Mouse (Mus musculus): ENCODE data around the gene Srsf3. TPM values are rescaled to one million over a fixed set of nuclear protein-coding genes. Genes with fewer than 3 reads are reported as not detected.

Gene Srsf3
- polyA plus RNA-seq, 1 experiment from 2014 or later = 784 TPM

DNA sequence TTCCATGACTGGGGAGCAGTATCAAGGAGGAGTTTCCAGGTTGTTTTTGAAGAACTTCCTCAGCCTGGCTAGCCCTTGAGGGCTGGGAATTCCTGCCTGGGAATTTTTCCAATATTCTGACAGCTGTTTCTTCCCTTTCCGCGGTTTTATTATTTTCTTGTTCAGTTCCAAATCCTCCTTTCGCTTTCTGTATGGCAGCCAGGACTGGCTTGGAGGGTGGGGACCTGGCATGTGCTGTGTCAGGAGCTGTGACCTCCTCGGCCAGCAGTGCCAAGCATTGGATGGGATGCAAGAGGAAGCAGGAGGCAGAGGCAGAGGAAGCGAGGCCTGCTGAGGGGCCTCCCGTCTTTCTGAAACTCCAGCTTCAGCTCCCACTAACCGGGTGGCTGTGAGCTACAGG is 21.4 kb downstream of the Srsf3 start:
- DNase-seq (ENCODE audit: low spot score) (no peak), ATAC-seq (ENCODE audit: insufficient read depth, low FRiP score, low TSS enrichment) (no peak)
- no peaks in the 10 kb centered on the region for H3K27me3 ChIP-seq (ENCODE audit: control insufficient read depth, insufficient read depth, low read length)
- WGBS = 79% methylated on average over 7 of the region's 7 CpGs
- H3K9me3 ChIP-seq (ENCODE audit: control insufficient read depth, low read length) = no peaks in the 10 kb centered on the region
- no peak overlapping the region for H3K9ac ChIP-seq (ENCODE audit: low read length)
- H3K27ac ChIP-seq (ENCODE audit: low read depth, low read length) = no peak overlapping the region
- H3K36me3 ChIP-seq (ENCODE audit: control insufficient read depth, insufficient read depth, low read length) = no peaks in the 10 kb centered on the region
- no peak overlapping the region for H3K4me2 ChIP-seq (ENCODE audit: low read depth)
- H3K4me3 ChIP-seq (ENCODE audit: low read depth, low read length) = no peak overlapping the region
- peaks cover 9% of the 10 kb centered on the region; the same call in 1 of the 2 replicates for H3K4me1 ChIP-seq (ENCODE audit: control insufficient read depth, insufficient read depth, low read length)

DNA sequence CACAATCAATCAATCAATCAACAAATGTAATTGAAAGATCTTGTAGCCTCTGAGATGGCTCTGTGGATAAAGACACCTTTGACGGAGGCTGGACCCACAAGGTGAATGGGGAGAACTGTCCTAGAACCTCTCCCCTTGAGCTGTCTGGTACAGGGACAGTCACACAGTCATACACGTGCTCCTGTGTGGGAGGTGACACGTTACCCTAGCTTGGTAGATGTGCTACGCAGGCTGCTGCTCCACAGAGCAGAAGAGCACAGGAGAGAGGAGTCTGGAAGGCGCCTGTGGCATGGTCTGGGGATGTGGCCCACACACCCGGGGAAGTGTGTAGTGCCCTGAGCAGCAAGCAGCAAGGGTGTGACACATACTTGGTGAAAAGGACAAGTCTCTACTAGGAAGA is 22.0 kb downstream of the Srsf3 start:
- no peak for ATAC-seq (ENCODE audit: insufficient read depth, low FRiP score, low TSS enrichment)
- WGBS = 91% methylated on average over 6 of the region's 6 CpGs
- peaks cover 9% of the 10 kb centered on the region; the same call in 1 of the 2 replicates for H3K4me1 ChIP-seq (ENCODE audit: control insufficient read depth, insufficient read depth, low read length)
- H3K4me3 ChIP-seq (ENCODE audit: low read depth, low read length) = no peak overlapping the region
- H3K9ac ChIP-seq (ENCODE audit: low read length) = no peak overlapping the region
- H3K4me2 ChIP-seq (ENCODE audit: low read depth) = no peak overlapping the region
- H3K27me3 ChIP-seq (ENCODE audit: control insufficient read depth, insufficient read depth, low read length) = no peaks in the 10 kb centered on the region
- H3K9me3 ChIP-seq (ENCODE audit: control insufficient read depth, low read length) = no peaks in the 10 kb centered on the region
- no peaks in the 10 kb centered on the region for H3K36me3 ChIP-seq (ENCODE audit: control insufficient read depth, insufficient read depth, low read length)
- DNase-seq (ENCODE audit: low spot score) = no peak
- no peak overlapping the region for H3K27ac ChIP-seq (ENCODE audit: low read depth, low read length)

DNA sequence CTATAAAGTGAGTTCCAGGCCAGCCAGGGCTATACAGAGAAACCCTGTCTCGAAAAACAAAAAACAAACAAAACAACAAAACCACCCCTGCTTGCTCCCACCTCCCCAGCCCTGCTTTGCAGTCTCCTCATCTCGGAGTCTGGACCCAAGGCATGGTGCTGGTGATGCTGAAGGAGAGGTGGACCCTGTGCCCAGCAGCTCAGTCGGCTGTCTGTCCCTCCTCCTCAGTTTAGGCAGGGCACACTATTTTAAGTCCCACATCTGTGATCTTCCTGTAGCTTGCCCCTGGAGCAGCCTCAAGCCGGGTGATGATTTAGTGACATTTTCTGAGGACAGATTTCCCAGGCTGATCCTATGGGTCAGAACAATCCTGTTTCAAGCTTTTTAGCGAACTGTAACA is 23.2 kb downstream of the Srsf3 start:
- DNase-seq (ENCODE audit: low spot score) (no peak), ATAC-seq (ENCODE audit: insufficient read depth, low FRiP score, low TSS enrichment) (no peak)
- peaks cover 9% of the 10 kb centered on the region; the same call in 1 of the 2 replicates for H3K4me1 ChIP-seq (ENCODE audit: control insufficient read depth, insufficient read depth, low read length)
- no peak overlapping the region for H3K4me3 ChIP-seq (ENCODE audit: low read depth, low read length)
- 47% methylated on average over 5 of the region's 5 CpGs for WGBS
- no peaks in the 10 kb centered on the region for H3K27me3 ChIP-seq (ENCODE audit: control insufficient read depth, insufficient read depth, low read length)
- no peak overlapping the region for H3K4me2 ChIP-seq (ENCODE audit: low read depth)
- H3K36me3 ChIP-seq (ENCODE audit: control insufficient read depth, insufficient read depth, low read length) = no peaks in the 10 kb centered on the region
- H3K9me3 ChIP-seq (ENCODE audit: control insufficient read depth, low read length) = no peaks in the 10 kb centered on the region
- H3K9ac ChIP-seq (ENCODE audit: low read length) = no peak overlapping the region
- no peak overlapping the region for H3K27ac ChIP-seq (ENCODE audit: low read depth, low read length)

DNA sequence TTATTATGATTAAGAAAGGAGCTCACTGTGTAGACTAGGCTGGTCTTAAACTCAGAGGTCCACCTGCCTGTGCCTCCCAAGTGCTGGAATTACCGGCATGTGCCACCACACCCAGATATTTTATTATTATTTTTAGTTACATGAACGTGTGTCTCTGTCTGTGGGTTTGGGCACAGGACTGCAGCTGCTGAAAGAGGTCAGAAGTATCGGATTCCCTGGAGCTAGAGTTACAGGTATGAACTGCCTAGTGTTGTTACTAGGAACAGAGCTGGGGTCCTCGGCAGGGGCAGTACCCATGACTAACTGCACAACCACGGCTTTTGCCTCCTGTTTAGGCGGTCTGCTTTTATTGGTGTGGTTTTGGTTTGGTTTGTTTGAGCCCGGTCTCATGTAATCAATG is 23.8 kb downstream of the Srsf3 start:
- DNase-seq (ENCODE audit: low spot score) (no peak), ATAC-seq (ENCODE audit: insufficient read depth, low FRiP score, low TSS enrichment) (no peak)
- Histone ChIP-seq H3K27me3 (ENCODE audit: control insufficient read depth, insufficient read depth, low read length) (no peaks in the 10 kb centered on the region), H3K9ac (ENCODE audit: low read length) (no peak overlapping the region), H3K27ac (ENCODE audit: low read depth, low read length) (no peak overlapping the region), H3K4me2 (ENCODE audit: low read depth) (no peak overlapping the region), H3K4me3 (ENCODE audit: low read depth, low read length) (no peak overlapping the region), H3K9me3 (ENCODE audit: control insufficient read depth, low read length) (no peaks in the 10 kb centered on the region), H3K4me1 (ENCODE audit: control insufficient read depth, insufficient read depth, low read length) (peaks cover 9% of the 10 kb centered on the region; the same call in 1 of the 2 replicates), H3K36me3 (ENCODE audit: control insufficient read depth, insufficient read depth, low read length) (no peaks in the 10 kb centered on the region)
- 17% methylated on average over 7 of the region's 7 CpGs for WGBS

DNA sequence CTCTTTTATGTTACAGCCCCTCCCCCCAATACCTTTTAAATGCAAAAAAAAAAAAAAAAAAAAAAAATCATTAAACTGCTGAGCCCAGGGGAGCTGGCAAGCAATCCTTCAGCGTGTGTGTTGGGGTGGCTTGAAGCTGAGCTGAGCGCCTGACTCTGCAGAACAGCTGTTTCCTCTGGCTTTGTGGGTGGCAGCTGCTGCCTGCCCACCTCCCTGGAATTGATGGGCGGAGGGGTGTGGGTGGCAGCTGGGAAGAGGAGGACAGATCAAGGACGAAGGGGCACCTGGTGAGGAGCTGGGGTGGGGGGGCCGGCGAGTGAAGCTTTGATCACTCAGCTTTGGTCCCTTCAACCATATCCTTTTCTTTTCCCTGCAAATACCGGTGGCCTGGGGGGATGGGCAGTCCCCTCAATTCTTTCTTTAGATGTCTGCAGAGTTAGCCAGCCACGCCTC is 24.3 kb downstream of the Srsf3 start:
- Histone ChIP-seq H3K4me2 (ENCODE audit: low read depth) (no peak overlapping the region), H3K27me3 (ENCODE audit: control insufficient read depth, insufficient read depth, low read length) (no peaks in the 10 kb centered on the region), H3K4me1 (ENCODE audit: control insufficient read depth, insufficient read depth, low read length) (peaks cover 9% of the 10 kb centered on the region; the same call in 1 of the 2 replicates), H3K4me3 (ENCODE audit: low read depth, low read length) (no peak overlapping the region), H3K36me3 (ENCODE audit: control insufficient read depth, insufficient read depth, low read length) (no peaks in the 10 kb centered on the region), H3K27ac (ENCODE audit: low read depth, low read length) (0 out of 2 replicates have a peak overlapping the region, but pooled peaks have one; percentile 11), H3K9me3 (ENCODE audit: control insufficient read depth, low read length) (no peaks in the 10 kb centered on the region), H3K9ac (ENCODE audit: low read length) (0 out of 2 replicates have a peak overlapping the region, but pooled peaks have one; percentile 16)
- peak; percentile 48; the same call in 1 of the 2 replicates for ATAC-seq (ENCODE audit: insufficient read depth, low FRiP score, low TSS enrichment)
- 2% methylated on average over 8 of the region's 8 CpGs for WGBS
- DNase-seq (ENCODE audit: low spot score) = peak; percentile 56

DNA sequence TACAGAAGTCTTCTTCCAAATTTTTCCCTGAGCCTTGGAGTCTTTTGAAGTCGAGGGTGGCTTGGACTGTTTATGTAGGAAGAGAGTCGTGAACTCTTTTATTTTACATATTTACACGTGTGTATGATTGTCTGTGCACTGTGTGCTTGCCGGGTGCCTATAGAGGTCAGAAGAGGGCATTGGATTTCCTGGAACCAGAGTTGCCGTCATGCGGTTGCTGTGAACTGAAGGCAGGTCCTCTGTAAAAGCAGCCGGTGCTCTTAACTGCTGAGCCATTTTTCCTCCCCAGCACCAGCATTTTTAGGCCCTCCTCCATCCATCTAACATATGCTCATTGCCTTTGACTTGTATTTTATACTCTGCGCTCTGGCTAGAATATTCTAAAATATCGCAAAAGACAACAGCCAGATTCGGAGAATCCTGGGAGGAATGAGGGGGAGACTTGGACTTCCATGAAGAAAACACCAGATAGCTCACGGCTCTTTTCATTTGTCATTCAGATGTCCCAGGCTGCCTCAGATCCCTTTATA is 25.0 kb downstream of the Srsf3 start:
- H3K4me3 ChIP-seq (ENCODE audit: low read depth, low read length) = no peak overlapping the region
- H3K36me3 ChIP-seq (ENCODE audit: control insufficient read depth, insufficient read depth, low read length) = no peaks in the 10 kb centered on the region
- peaks cover 9% of the 10 kb centered on the region; the same call in 1 of the 2 replicates for H3K4me1 ChIP-seq (ENCODE audit: control insufficient read depth, insufficient read depth, low read length)
- H3K27ac ChIP-seq (ENCODE audit: low read depth, low read length) = no peak overlapping the region
- no peaks in the 10 kb centered on the region for H3K27me3 ChIP-seq (ENCODE audit: control insufficient read depth, insufficient read depth, low read length)
- H3K9ac ChIP-seq (ENCODE audit: low read length) = no peak overlapping the region
- no peaks in the 10 kb centered on the region for H3K9me3 ChIP-seq (ENCODE audit: control insufficient read depth, low read length)
- DNase-seq (ENCODE audit: low spot score) (no peak), ATAC-seq (ENCODE audit: insufficient read depth, low FRiP score, low TSS enrichment) (no peak)
- 78% methylated on average over 11 of the region's 11 CpGs for WGBS
- no peak overlapping the region for H3K4me2 ChIP-seq (ENCODE audit: low read depth)

DNA sequence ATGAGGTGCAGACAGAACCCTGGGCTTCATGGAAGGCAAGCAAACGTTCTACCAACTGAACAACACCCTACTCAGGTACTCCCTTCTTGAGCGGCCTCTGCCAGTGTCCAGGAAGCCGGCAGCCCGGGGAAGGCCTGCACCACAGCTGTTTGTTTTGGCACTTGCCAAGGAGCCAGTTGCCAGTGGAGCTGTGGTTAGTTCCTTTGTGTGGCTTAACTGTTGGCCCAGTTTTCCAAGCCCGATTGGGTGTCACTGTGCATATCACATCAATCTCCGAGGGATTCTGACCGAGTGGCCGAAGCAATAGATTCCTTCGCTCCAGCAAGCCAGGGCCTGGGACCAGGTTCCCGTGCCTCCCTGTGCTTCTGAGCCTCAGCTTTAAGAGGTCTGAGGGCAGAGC is 25.5 kb downstream of the Srsf3 start:
- 81% methylated on average over 10 of the region's 10 CpGs for WGBS
- H3K9ac ChIP-seq (ENCODE audit: low read length) = no peak overlapping the region
- no peak overlapping the region for H3K4me3 ChIP-seq (ENCODE audit: low read depth, low read length)
- DNase-seq (ENCODE audit: low spot score) (no peak), ATAC-seq (ENCODE audit: insufficient read depth, low FRiP score, low TSS enrichment) (no peak)
- H3K36me3 ChIP-seq (ENCODE audit: control insufficient read depth, insufficient read depth, low read length) = no peaks in the 10 kb centered on the region
- no peaks in the 10 kb centered on the region for H3K9me3 ChIP-seq (ENCODE audit: control insufficient read depth, low read length)
- H3K4me1 ChIP-seq (ENCODE audit: control insufficient read depth, insufficient read depth, low read length) = peaks cover 9% of the 10 kb centered on the region; the same call in 1 of the 2 replicates
- no peak overlapping the region for H3K27ac ChIP-seq (ENCODE audit: low read depth, low read length)
- no peaks in the 10 kb centered on the region for H3K27me3 ChIP-seq (ENCODE audit: control insufficient read depth, insufficient read depth, low read length)
- no peak overlapping the region for H3K4me2 ChIP-seq (ENCODE audit: low read depth)

DNA sequence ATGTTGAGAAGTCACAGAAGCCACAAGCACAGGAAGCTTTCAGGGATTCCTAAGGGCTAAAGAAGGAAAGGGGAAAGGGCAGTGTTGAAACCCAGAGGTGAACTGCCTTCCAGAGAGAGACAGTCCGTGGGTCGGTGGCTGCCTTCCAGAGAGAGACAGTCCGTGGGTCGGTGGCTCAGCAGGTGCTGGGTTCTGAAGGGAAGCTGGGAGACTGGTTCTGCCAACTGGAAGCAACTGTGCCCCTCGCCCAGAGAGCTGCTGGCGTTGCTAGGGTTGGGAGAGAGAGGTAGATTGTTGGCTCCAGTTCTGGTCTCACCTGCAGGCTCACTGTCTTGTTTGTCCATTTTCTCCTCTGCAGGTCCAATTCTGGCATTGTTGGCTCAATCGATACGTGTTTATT is 26.1 kb downstream of the Srsf3 start:
- Histone ChIP-seq H3K4me1 (ENCODE audit: control insufficient read depth, insufficient read depth, low read length) (peaks cover 13% of the 10 kb centered on the region; the same call in 1 of the 2 replicates), H3K4me2 (ENCODE audit: low read depth) (no peak overlapping the region), H3K27me3 (ENCODE audit: control insufficient read depth, insufficient read depth, low read length) (no peaks in the 10 kb centered on the region), H3K4me3 (ENCODE audit: low read depth, low read length) (no peak overlapping the region), H3K27ac (ENCODE audit: low read depth, low read length) (no peak overlapping the region), H3K9ac (ENCODE audit: low read length) (no peak overlapping the region), H3K9me3 (ENCODE audit: control insufficient read depth, low read length) (no peaks in the 10 kb centered on the region), H3K36me3 (ENCODE audit: control insufficient read depth, insufficient read depth, low read length) (no peaks in the 10 kb centered on the region)
- ATAC-seq (ENCODE audit: insufficient read depth, low FRiP score, low TSS enrichment) (no peak), DNase-seq (ENCODE audit: low spot score) (no peak)
- 78% methylated on average over 8 of the region's 8 CpGs for WGBS

DNA sequence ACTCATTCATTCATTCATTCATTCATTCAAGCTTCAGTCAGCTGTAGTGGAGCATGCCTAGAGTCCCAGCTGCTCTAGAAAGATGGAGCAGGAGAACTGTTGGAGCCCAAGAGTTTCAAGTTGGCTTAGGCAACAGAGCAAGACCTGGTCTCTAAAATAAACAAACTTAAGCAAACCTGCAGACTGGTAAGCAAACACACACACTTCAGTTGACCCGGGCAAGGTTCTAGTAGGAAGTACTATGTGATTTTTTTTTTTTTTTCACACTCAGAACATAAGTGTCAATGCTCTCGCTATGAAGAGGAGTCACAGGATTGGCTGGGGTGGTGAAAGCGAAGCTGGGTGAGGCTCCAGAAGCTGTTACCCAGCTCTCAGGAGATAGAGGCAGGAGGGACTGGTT is 27.2 kb downstream of the Srsf3 start:
- DNase-seq (ENCODE audit: low spot score) = no peak
- Histone ChIP-seq H3K27me3 (ENCODE audit: control insufficient read depth, insufficient read depth, low read length) (no peaks in the 10 kb centered on the region), H3K9me3 (ENCODE audit: control insufficient read depth, low read length) (no peaks in the 10 kb centered on the region), H3K4me2 (ENCODE audit: low read depth) (no peak overlapping the region), H3K4me3 (ENCODE audit: low read depth, low read length) (no peak overlapping the region), H3K36me3 (ENCODE audit: control insufficient read depth, insufficient read depth, low read length) (no peaks in the 10 kb centered on the region), H3K27ac (ENCODE audit: low read depth, low read length) (no peak overlapping the region), H3K9ac (ENCODE audit: low read length) (no peak overlapping the region), H3K4me1 (ENCODE audit: control insufficient read depth, insufficient read depth, low read length) (peaks cover 14% of the 10 kb centered on the region; the same call in 1 of the 2 replicates)
- WGBS = 85% methylated on average over 3 of the region's 3 CpGs
- no peak for ATAC-seq (ENCODE audit: insufficient read depth, low FRiP score, low TSS enrichment)

All from neural tube, embryonic 11.5 days (tissue).